Mouse (Mus musculus): ENCODE measurements around the gene Defb25. TPM values are rescaled to one million over a fixed set of nuclear protein-coding genes. Genes with fewer than 3 reads are reported as not detected.

Gene Defb25
- polyA plus RNA-seq, 1 experiment from 2014 or later = 39.6 TPM

- H3K9ac ChIP-seq (ENCODE audit: low read depth, low read length) = no peak overlapping the region
- H3K9me3 ChIP-seq (replicated peaks; ENCODE audit: low read length) = no peaks in the 10 kb centered on the region
- TF ChIP-seq CTCF (IDR thresholded peaks at IDR 0.05; ENCODE audit: low read depth) = no peak
- 9% methylated on average over 6 of the region's 6 CpGs for WGBS
- H3K4me3 ChIP-seq (replicated peaks; ENCODE audit: low read depth, low read length) = no peak overlapping the region
- H3K4me1 ChIP-seq (replicated peaks; ENCODE audit: insufficient read depth, low read length) = peaks cover 10% of the 10 kb centered on the region; the same call in 1 of the 2 replicates
- ATAC-seq (replicated peaks; ENCODE audit: low FRiP score, low read depth) (no peak; the same call in 1 of the 2 replicates), DNase-seq (ENCODE audit: low spot score) (peak; percentile 84)
- H3K4me2 ChIP-seq (ENCODE audit: low read length) = no peak overlapping the region
- H3K27ac ChIP-seq = peak overlapping the region; percentile 60; the same call in 1 of the 2 replicates
- H3K36me3 ChIP-seq (ENCODE audit: insufficient read depth, low read length) = no peaks in the 10 kb centered on the region
- H3K27me3 ChIP-seq (ENCODE audit: insufficient read depth, low read length) = no peaks in the 10 kb centered on the region
These were observed 15.1 kb downstream of the Defb25 start for GRCm38 (mm10) chr2:152607746-152608145.

- no peak within 1 kb of the TSS for H3K4me3 ChIP-seq (replicated peaks; ENCODE audit: low read depth, low read length)
- H3K27me3 ChIP-seq (ENCODE audit: insufficient read depth, low read length) = no peaks in the 10 kb centered on the region
- H3K4me1 ChIP-seq (replicated peaks; ENCODE audit: insufficient read depth, low read length) = peaks cover 10% of the 10 kb centered on the region; the same call in 1 of the 2 replicates
- TF ChIP-seq CTCF (IDR thresholded peaks at IDR 0.05; ENCODE audit: low read depth) = peak; percentile 61
- 83% methylated on average over 15 of the region's 15 CpGs for WGBS
- no peaks in the 10 kb centered on the region for H3K36me3 ChIP-seq (ENCODE audit: insufficient read depth, low read length)
- no peaks in the 10 kb centered on the region for H3K9me3 ChIP-seq (replicated peaks; ENCODE audit: low read length)
- DNase-seq (ENCODE audit: low spot score) (no peak), ATAC-seq (replicated peaks; ENCODE audit: low FRiP score, low read depth) (no peak)
- no peak within 1 kb of the TSS for H3K4me2 ChIP-seq (ENCODE audit: low read length)
- H3K9ac ChIP-seq (ENCODE audit: low read depth, low read length) = no peak within 1 kb of the TSS
- no peak within 1 kb of the TSS for H3K27ac ChIP-seq
These were observed 18.8 kb downstream of the Defb25 start, which contains the start of gene Defb36 for GRCm38 (mm10) chr2:152604057-152604456. Gene Defb36, plus strand, starts transcription at chr2:152604327.

- Histone ChIP-seq H3K36me3 (ENCODE audit: insufficient read depth, low read length) (no peaks in the 10 kb centered on the region), H3K4me2 (ENCODE audit: low read length) (no peak overlapping the region), H3K27ac (no peak overlapping the region), H3K4me3 (replicated peaks; ENCODE audit: low read depth, low read length) (no peak overlapping the region), H3K4me1 (replicated peaks; ENCODE audit: insufficient read depth, low read length) (peaks cover 2% of the 10 kb centered on the region; the same call in 1 of the 2 replicates), H3K27me3 (ENCODE audit: insufficient read depth, low read length) (no peaks in the 10 kb centered on the region), H3K9ac (ENCODE audit: low read depth, low read length) (no peak overlapping the region), H3K9me3 (replicated peaks; ENCODE audit: low read length) (no peaks in the 10 kb centered on the region)
- ATAC-seq (replicated peaks; ENCODE audit: low FRiP score, low read depth) = no peak
- no peak for DNase-seq (ENCODE audit: low spot score)
- WGBS = 79% methylated on average over 4 of the region's 4 CpGs
- TF ChIP-seq CTCF (IDR thresholded peaks at IDR 0.05; ENCODE audit: low read depth) = peak; percentile 46
These were observed 21.4 kb downstream of the Defb25 start for GRCm38 (mm10) chr2:152601275-152601960.

DNA sequence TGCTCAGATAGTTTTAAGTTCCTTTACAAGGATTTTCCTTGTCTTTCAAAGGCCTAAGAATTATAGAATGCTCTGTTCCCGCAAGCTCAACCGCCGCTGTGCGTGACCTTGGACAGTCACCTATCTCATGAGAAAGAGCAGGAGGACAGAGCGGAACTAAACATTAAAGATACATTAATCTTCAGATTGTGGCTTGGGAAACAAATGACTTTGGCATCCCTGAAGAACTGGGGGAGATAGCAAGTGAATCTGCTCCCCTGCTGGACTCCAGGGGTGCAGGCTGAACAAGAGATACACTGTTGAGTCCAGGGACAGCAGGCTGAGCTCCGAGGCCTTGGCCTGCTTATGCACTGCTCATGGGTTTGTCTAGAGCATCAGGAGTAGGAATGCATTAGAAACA, 22.8 kb downstream of the Defb25 start:
- no peaks in the 10 kb centered on the region for H3K27me3 ChIP-seq (ENCODE audit: insufficient read depth, low read length)
- no peaks in the 10 kb centered on the region for H3K9me3 ChIP-seq (replicated peaks; ENCODE audit: low read length)
- ATAC-seq (replicated peaks; ENCODE audit: low FRiP score, low read depth) (no peak), DNase-seq (ENCODE audit: low spot score) (no peak)
- H3K36me3 ChIP-seq (ENCODE audit: insufficient read depth, low read length) = no peaks in the 10 kb centered on the region
- 68% methylated on average over 6 of the region's 6 CpGs for WGBS
- H3K9ac ChIP-seq (ENCODE audit: low read depth, low read length) = no peak overlapping the region
- no peak for TF ChIP-seq CTCF (IDR thresholded peaks at IDR 0.05; ENCODE audit: low read depth)
- H3K4me3 ChIP-seq (replicated peaks; ENCODE audit: low read depth, low read length) = no peak overlapping the region
- H3K4me1 ChIP-seq (replicated peaks; ENCODE audit: insufficient read depth, low read length) = no peaks in the 10 kb centered on the region
- no peak overlapping the region for H3K27ac ChIP-seq
- no peak overlapping the region for H3K4me2 ChIP-seq (ENCODE audit: low read length)

GRCm38 (mm10) chr2:152599299-152599698, 23.6 kb downstream of the Defb25 start, which contains the start of gene Defb45:
Gene Defb45, minus strand, starts transcription at chr2:152599399.
- H3K27ac ChIP-seq = no peak within 1 kb of the TSS
- no peaks in the 10 kb centered on the region for H3K27me3 ChIP-seq (ENCODE audit: insufficient read depth, low read length)
- no peak for TF ChIP-seq CTCF (IDR thresholded peaks at IDR 0.05; ENCODE audit: low read depth)
- H3K36me3 ChIP-seq (ENCODE audit: insufficient read depth, low read length) = no peaks in the 10 kb centered on the region
- no peaks in the 10 kb centered on the region for H3K9me3 ChIP-seq (replicated peaks; ENCODE audit: low read length)
- no peaks in the 10 kb centered on the region for H3K4me1 ChIP-seq (replicated peaks; ENCODE audit: insufficient read depth, low read length)
- no peak within 1 kb of the TSS for H3K9ac ChIP-seq (ENCODE audit: low read depth, low read length)
- H3K4me2 ChIP-seq (ENCODE audit: low read length) = no peak within 1 kb of the TSS
- no peak within 1 kb of the TSS for H3K4me3 ChIP-seq (replicated peaks; ENCODE audit: low read depth, low read length)
- WGBS = 57% methylated on average over 7 of the region's 7 CpGs
- DNase-seq (ENCODE audit: low spot score) (no peak), ATAC-seq (replicated peaks; ENCODE audit: low FRiP score, low read depth) (no peak)

DNA sequence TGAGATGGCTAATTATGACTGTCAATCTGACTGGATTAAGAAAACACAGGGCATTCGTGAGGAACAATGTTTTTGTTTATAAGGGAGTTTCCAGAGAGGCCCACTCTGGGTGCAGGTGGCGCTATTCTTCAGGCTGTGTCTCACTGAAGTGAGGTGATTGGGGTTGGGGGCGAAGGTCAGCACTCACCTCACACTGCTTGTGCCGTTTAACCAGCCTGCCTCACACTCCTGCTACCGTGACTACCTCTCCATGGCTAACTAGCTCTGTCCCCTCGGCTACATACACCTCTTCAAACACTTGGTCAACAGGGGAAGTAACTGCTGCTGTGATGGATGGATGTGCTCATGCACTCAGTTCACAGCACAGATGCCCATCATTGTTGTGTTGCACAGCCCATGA, 33.8 kb downstream of the Defb25 start:
- Histone ChIP-seq H3K4me1 (replicated peaks; ENCODE audit: insufficient read depth, low read length) (no peaks in the 10 kb centered on the region), H3K9me3 (replicated peaks; ENCODE audit: low read length) (no peaks in the 10 kb centered on the region), H3K4me2 (ENCODE audit: low read length) (no peak overlapping the region), H3K4me3 (replicated peaks; ENCODE audit: low read depth, low read length) (no peak overlapping the region), H3K9ac (ENCODE audit: low read depth, low read length) (no peak overlapping the region), H3K27me3 (ENCODE audit: insufficient read depth, low read length) (no peaks in the 10 kb centered on the region), H3K36me3 (ENCODE audit: insufficient read depth, low read length) (no peaks in the 10 kb centered on the region), H3K27ac (no peak overlapping the region)
- no peak for ATAC-seq (replicated peaks; ENCODE audit: low FRiP score, low read depth)
- 0 out of 2 replicates have a peak, but pooled peaks have one; percentile 8 for TF ChIP-seq CTCF (IDR thresholded peaks at IDR 0.05; ENCODE audit: low read depth)
- WGBS = 35% methylated on average over 6 of the region's 6 CpGs
- DNase-seq (ENCODE audit: low spot score) = no peak
